Mouse (Mus musculus): ENCODE measurements at regions not wholly inside any gene's neighbourhood (a gene's known extent, or its start where the extent isn't known, plus 50 kb on each side); places are given as distances from the start of the nearest gene placed in this dataset.

- Histone ChIP-seq H3K36me3 (no peaks in the 10 kb centered on the region), H3K4me1 (no peaks in the 10 kb centered on the region), H3K9me3 (no peaks in the 10 kb centered on the region), H3K4me2 (replicated peaks) (no peak overlapping the region), H3K9ac (replicated peaks) (no peak overlapping the region), H3K27me3 (no peaks in the 10 kb centered on the region), H3K4me3 (no peak overlapping the region), H3K27ac (replicated peaks) (no peak overlapping the region)
- ATAC-seq (replicated peaks), result peak; percentile 87
- WGBS, result 87% methylated on average over 9 of the region's 9 CpGs
These were observed 307.0 kb downstream of the Pcdh17 start for GRCm38 (mm10) chr14:84750195-84750867.

GRCm38 (mm10) chr14:84757592-84757991 is 314.2 kb downstream of the Pcdh17 start:
- no peak for ATAC-seq (replicated peaks)
- Histone ChIP-seq H3K9ac (replicated peaks) (no peak overlapping the region), H3K4me2 (replicated peaks) (no peak overlapping the region), H3K9me3 (no peaks in the 10 kb centered on the region), H3K4me3 (no peak overlapping the region), H3K27me3 (no peaks in the 10 kb centered on the region), H3K4me1 (no peaks in the 10 kb centered on the region), H3K36me3 (no peaks in the 10 kb centered on the region), H3K27ac (replicated peaks) (no peak overlapping the region)
- 91% methylated on average over 11 of the region's 11 CpGs for WGBS

- WGBS, result 91% methylated on average over 7 of the region's 7 CpGs
These were observed 349.8 kb downstream of the Pcdh17 start for GRCm38 (mm10) chr14:84793157-84793556.

GRCm38 (mm10) chr14:84800925-84801324 is 357.6 kb downstream of the Pcdh17 start:
- Histone ChIP-seq H3K27ac (replicated peaks) (no peak overlapping the region), H3K4me2 (replicated peaks) (no peak overlapping the region), H3K36me3 (no peaks in the 10 kb centered on the region), H3K9me3 (no peaks in the 10 kb centered on the region), H3K9ac (replicated peaks) (no peak overlapping the region), H3K4me1 (no peaks in the 10 kb centered on the region), H3K27me3 (no peaks in the 10 kb centered on the region), H3K4me3 (no peak overlapping the region)
- 68% methylated on average over 1 of the region's 1 CpGs for WGBS
- ATAC-seq (replicated peaks), result no peak

More at GRCm38 (mm10) chr14:84793157-84793556, 349.8 kb downstream of the Pcdh17 start:
- no peaks in the 10 kb centered on the region for H3K27me3 ChIP-seq
- H3K36me3 ChIP-seq, result no peaks in the 10 kb centered on the region
- ATAC-seq (replicated peaks), result no peak
- H3K4me2 ChIP-seq (replicated peaks), result no peak overlapping the region
- H3K4me1 ChIP-seq, result no peaks in the 10 kb centered on the region
- H3K27ac ChIP-seq (replicated peaks), result no peak overlapping the region
- no peak overlapping the region for H3K4me3 ChIP-seq
- no peaks in the 10 kb centered on the region for H3K9me3 ChIP-seq
- H3K9ac ChIP-seq (replicated peaks), result no peak overlapping the region

- Histone ChIP-seq H3K4me1 (no peaks in the 10 kb centered on the region), H3K4me2 (replicated peaks) (no peak overlapping the region), H3K4me3 (no peak overlapping the region), H3K36me3 (no peaks in the 10 kb centered on the region), H3K27me3 (no peaks in the 10 kb centered on the region), H3K9ac (replicated peaks) (no peak overlapping the region), H3K27ac (replicated peaks) (no peak overlapping the region), H3K9me3 (no peaks in the 10 kb centered on the region)
- no peak for ATAC-seq (replicated peaks)
These were observed 359.3 kb downstream of the Pcdh17 start for GRCm38 (mm10) chr14:84802640-84803039.

All from forebrain, embryonic 15.5 days (tissue).